Mouse (Mus musculus) kidney, embryonic 16.5 days (tissue): Measurements from ENCODE around the gene Tpx2. TPM values are rescaled to one million over a fixed set of nuclear protein-coding genes. Genes with fewer than 3 reads are reported as not detected.

Source experiments
- microRNA-seq: library from miRNA; unstranded; fragments of <30 nt; microRNA quantifications from one replicate; pipeline ENCODE4, GENCODE M21; 2016
- polyA plus RNA-seq: library from polyadenylated mRNA; unstranded; fragments of >200 nt; fragmentation: Nextera tagmentation; extraction: Ambion mirVana; gene quantifications from 2 replicates; pipeline ENCODE4 v1.2.1, GENCODE M21; 2015

Gene Tpx2
- polyA plus RNA-seq, 1 experiment from 2014 or later: 83.9 TPM

Small RNA genes lying within 50 kb of the gene (microRNA-seq; reads per million reads assigned to microRNA genes)
- 0.63 reads per million for gene Mir5622

Other genes starting within 250 kb of the Tpx2 start
- not detected in 2 replicates for gene Defb45, start 248.6 kb upstream of the Tpx2 start, polyA plus RNA-seq
- gene Defb36, start 243.6 kb upstream of the Tpx2 start, polyA plus RNA-seq: 0.51 and 0.86 TPM in 2 replicates
- 24.4 and 31.8 TPM in 2 replicates for gene Defb25, start 224.9 kb upstream of the Tpx2 start, polyA plus RNA-seq
- 59.1 and 62.6 TPM in 2 replicates for gene Rem1, start 221.0 kb upstream of the Tpx2 start, polyA plus RNA-seq
- gene H13, start 178.5 kb upstream of the Tpx2 start, polyA plus RNA-seq: 158 and 159 TPM in 2 replicates
- 27.6 and 28.0 TPM in 2 replicates for gene Mcts2, start 160.9 kb upstream of the Tpx2 start, polyA plus RNA-seq
- gene Id1, start 111.7 kb upstream of the Tpx2 start, polyA plus RNA-seq: 139 and 151 TPM in 2 replicates
- gene Cox4i2, start 93.8 kb upstream of the Tpx2 start, polyA plus RNA-seq: 19.6 and 22.1 TPM in 2 replicates
- gene Bcl2l1, start 16.2 kb upstream of the Tpx2 start, polyA plus RNA-seq: 113 and 116 TPM in 2 replicates
- gene Mylk2, start 63.4 kb downstream of the Tpx2 start, polyA plus RNA-seq: 0.32 and 0.42 TPM in 2 replicates
- gene Foxs1, start 85.2 kb downstream of the Tpx2 start, polyA plus RNA-seq: 7.5 and 8.3 TPM in 2 replicates
- 3.1 TPM in 2 replicates for gene Dusp15, start 103.7 kb downstream of the Tpx2 start, polyA plus RNA-seq
- gene Ttll9, start 114.5 kb downstream of the Tpx2 start, polyA plus RNA-seq: 1.2 and 1.3 TPM in 2 replicates
- gene Pdrg1, start 167.5 kb downstream of the Tpx2 start, polyA plus RNA-seq: 115 and 130 TPM in 2 replicates
- not detected in 2 replicates for gene Xkr7, start 183.9 kb downstream of the Tpx2 start, polyA plus RNA-seq
- gene Ccm2l, start 218.0 kb downstream of the Tpx2 start, polyA plus RNA-seq: 1.8 and 2.4 TPM in 2 replicates